Mouse (Mus musculus) limb, embryonic 14.5 days (tissue): Measurements from ENCODE around the gene Krtap1-5. TPM values are rescaled to one million over a fixed set of nuclear protein-coding genes. Genes with fewer than 3 reads are reported as not detected.

Experiments
- ATAC-seq: fragments of 200-750 bp; cut with Nextera tagmentation; 2 replicates; pipeline ENCODE4 v1.8.0; 2017; ENCODE audit warnings: low read depth, moderate number of reproducible peaks, moderate TSS enrichment; ENCODE audit not compliant: low FRiP score
- DNase-seq: peaks from one replicate; pipeline ENCODE4 v3.0.0-alpha.2; 2015; ENCODE audit warnings: low spot score
- H3K27ac ChIP-seq: fragments of 300-500 bp; sonication (generic); replicated peaks from 2 replicates; pipeline ENCODE4 v1.5.1; 2014; ENCODE audit warnings: low read depth, mild to moderate bottlenecking, low read length, moderate library complexity, mixed read lengths
- H3K27me3 ChIP-seq: fragments of 300-500 bp; sonication (generic); 2 replicates; pipeline ENCODE4 v1.6.1; 2014; ENCODE audit warnings: low read length, mixed read lengths; ENCODE audit not compliant: control insufficient read depth, insufficient read depth
- H3K36me3 ChIP-seq: fragments of 300-500 bp; sonication (generic); 2 replicates; pipeline ENCODE4 v1.6.1; 2014; ENCODE audit warnings: mild to moderate bottlenecking, low read length, moderate library complexity, mixed read lengths; ENCODE audit not compliant: control insufficient read depth, insufficient read depth
- H3K4me1 ChIP-seq: fragments of 300-500 bp; sonication (generic); 2 replicates; pipeline ENCODE4 v1.6.1; 2014; ENCODE audit warnings: antibody characterized with exemption, low read length, mixed read lengths; ENCODE audit not compliant: control insufficient read depth, insufficient read depth
- H3K4me2 ChIP-seq: fragments of 300-500 bp; sonication (generic); replicated peaks from 2 replicates; pipeline ENCODE4 v1.6.1; 2014; ENCODE audit warnings: low read depth, mild to moderate bottlenecking, low read length, moderate library complexity; ENCODE audit not compliant: severe bottlenecking
- H3K4me3 ChIP-seq: fragments of 300-500 bp; sonication (generic); replicated peaks from 2 replicates; pipeline ENCODE4 v1.5.1; 2014; ENCODE audit warnings: low read length
- H3K9ac ChIP-seq: fragments of 300-500 bp; sonication (generic); 2 replicates; pipeline ENCODE4 v1.6.1; 2014; ENCODE audit warnings: mild to moderate bottlenecking, low read depth, low read length, moderate library complexity; ENCODE audit not compliant: severe bottlenecking
- H3K9me3 ChIP-seq: fragments of 300-500 bp; sonication (generic); 2 replicates; pipeline ENCODE4 v1.6.1; 2016; ENCODE audit warnings: low read length; ENCODE audit not compliant: control insufficient read depth
- POLR2A ChIP-seq: fragments of 200-500 bp; IDR thresholded peaks from 2 replicates; pipeline ENCODE4 v1.8.0; 2012; ENCODE audit warnings: inconsistent platforms, mild to moderate bottlenecking, moderate library complexity, borderline replicate concordance; ENCODE audit not compliant: insufficient read depth, insufficient read length; ENCODE audit errors: extremely low read depth
- WGBS: fragments of 180-500 bp; shearing (Covaris S2); extraction: QIAGEN DNeasy Blood & Tissue Kit; methylation state at CpG from one replicate; pipeline ENCODE4 v1.1.7; 2014; 5-methylcytosine and 5-hydroxymethylcytosine counted together
- polyA plus RNA-seq, 2 experiments: library from polyadenylated mRNA; depleted of rRNA in 1 of 2; stranded (reverse) in 1 of 2; unstranded in 1 of 2; fragments of >200 nt; fragmentation: Nextera tagmentation in 1 of 2; extraction: Ambion mirVana in 1 of 2; gene quantifications; 2 replicates each; pipeline versions ENCODE4 v1.2.1 to v1.2.3; 2012 to 2014

Gene Krtap1-5
- polyA plus RNA-seq, 2 experiments = not detected

DNA sequence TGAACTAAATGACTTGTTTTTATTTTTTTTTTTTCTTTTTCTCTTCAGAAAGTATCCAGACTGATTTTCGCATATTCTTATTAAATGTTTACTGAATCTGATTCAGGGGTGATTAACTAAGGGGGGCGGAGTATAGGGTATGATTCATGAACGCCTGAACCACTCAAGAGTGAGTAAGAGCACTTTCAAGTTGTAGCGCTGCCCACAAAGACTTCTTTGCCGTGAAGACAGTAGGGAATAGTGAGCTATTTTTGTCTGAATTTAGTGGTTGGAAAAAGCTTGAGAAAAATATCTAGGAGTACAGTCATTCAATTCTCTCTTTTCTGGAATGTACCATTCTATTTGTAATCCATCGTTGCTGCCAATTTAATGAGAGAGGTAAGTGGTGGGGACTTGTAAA, 748 bp upstream of the Krtap1-5 start:
- Histone ChIP-seq H3K4me1 (no peaks in the 10 kb centered on the region), H3K36me3 (no peaks in the 10 kb centered on the region), H3K27ac (no peak overlapping the region), H3K4me3 (no peak overlapping the region), H3K27me3 (no peaks in the 10 kb centered on the region), H3K4me2 (no peak overlapping the region), H3K9ac (no peak overlapping the region), H3K9me3 (no peaks in the 10 kb centered on the region)
- TF ChIP-seq POLR2A = no peak
- DNase-seq = no peak
- no peak for ATAC-seq
- WGBS = 83% methylated on average over 6 of the region's 6 CpGs

DNA sequence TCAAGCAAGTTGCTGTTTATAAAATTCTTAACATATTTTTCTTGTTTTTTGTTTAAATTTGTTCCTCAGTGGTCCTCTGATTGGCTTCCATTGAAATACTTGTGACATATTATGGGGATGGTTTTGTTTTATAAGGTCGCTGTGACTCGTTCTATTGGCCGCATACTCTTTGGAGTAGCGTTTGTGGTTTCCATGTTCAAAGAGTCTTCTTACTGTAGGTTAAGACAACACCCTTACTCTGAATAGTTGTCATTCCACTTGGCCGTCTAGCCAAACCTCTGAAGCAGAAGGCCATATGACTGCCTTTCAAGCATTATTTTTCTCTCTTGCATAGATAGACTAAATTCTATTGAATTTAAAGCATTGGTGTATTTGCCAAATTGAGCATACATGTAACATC, 235 bp upstream of the Krtap1-5 start:
- WGBS = 89% methylated on average over 5 of the region's 5 CpGs
- no peak for TF ChIP-seq POLR2A
- ATAC-seq = no peak

DNA sequence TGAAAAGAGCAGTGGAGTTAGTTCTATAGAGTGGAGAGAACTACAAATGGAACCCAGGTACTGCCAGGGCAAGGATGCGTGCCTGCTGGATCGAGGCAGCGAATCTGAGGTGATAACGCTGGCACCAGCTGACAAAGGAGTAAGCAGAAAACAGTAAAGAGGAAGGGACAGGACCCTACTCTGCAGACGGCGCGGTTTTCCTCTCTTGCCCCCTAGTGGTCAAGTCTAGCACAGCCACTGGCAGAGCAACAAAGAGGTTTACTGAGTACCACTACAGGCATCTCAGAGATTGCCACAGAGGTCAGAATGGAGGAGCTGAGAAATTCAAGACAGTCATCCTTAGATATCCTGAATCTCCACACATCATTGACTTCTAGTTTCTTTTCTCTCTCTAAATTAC, 6.7 kb downstream of the Krtap1-5 start:
- Histone ChIP-seq H3K27ac (no peak overlapping the region), H3K4me3 (no peak overlapping the region), H3K4me1 (no peaks in the 10 kb centered on the region), H3K9ac (no peak overlapping the region), H3K27me3 (no peaks in the 10 kb centered on the region), H3K4me2 (0 out of 2 replicates have a peak overlapping the region, but pooled peaks have one; percentile 4), H3K36me3 (no peaks in the 10 kb centered on the region), H3K9me3 (no peaks in the 10 kb centered on the region)
- TF ChIP-seq POLR2A = no peak
- peak; percentile 72 for DNase-seq
- WGBS = 1% methylated on average over 7 of the region's 7 CpGs
- ATAC-seq = no peak

More for the DNA sequence above, 235 bp upstream of the Krtap1-5 start:
- H3K27ac ChIP-seq = no peak overlapping the region
- no peaks in the 10 kb centered on the region for H3K9me3 ChIP-seq
- no peaks in the 10 kb centered on the region for H3K27me3 ChIP-seq
- H3K4me3 ChIP-seq = no peak overlapping the region
- H3K4me2 ChIP-seq = no peak overlapping the region
- no peak overlapping the region for H3K9ac ChIP-seq
- H3K4me1 ChIP-seq = no peaks in the 10 kb centered on the region
- no peak for DNase-seq
- H3K36me3 ChIP-seq = no peaks in the 10 kb centered on the region

DNA sequence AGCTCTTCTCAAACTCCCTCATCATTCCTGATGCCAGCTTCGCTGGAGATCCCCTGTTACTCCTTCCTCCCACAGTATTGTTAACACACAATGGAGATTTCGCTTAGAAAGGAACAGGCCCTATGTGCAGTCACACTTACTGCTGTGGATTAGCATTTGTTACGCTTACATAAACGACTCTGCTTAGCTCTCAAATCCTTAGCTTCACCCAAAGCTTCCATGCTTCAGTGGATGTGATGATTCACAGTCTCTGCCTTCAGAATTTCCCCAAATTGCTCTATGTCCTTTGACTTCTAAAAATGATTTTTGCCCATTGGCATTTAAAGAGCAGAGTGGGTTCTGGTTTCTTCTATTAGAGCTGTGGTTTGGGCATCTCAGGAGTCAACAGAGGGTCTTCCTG, 7.7 kb downstream of the Krtap1-5 start:
- no peak overlapping the region for H3K9ac ChIP-seq
- H3K36me3 ChIP-seq = no peaks in the 10 kb centered on the region
- H3K9me3 ChIP-seq = no peaks in the 10 kb centered on the region
- TF ChIP-seq POLR2A = no peak
- 71% methylated on average over 4 of the region's 4 CpGs for WGBS
- no peak overlapping the region for H3K27ac ChIP-seq
- no peaks in the 10 kb centered on the region for H3K4me1 ChIP-seq
- no peak overlapping the region for H3K4me3 ChIP-seq
- ATAC-seq (no peak), DNase-seq (no peak)
- no peak overlapping the region for H3K4me2 ChIP-seq
- H3K27me3 ChIP-seq = no peaks in the 10 kb centered on the region

DNA sequence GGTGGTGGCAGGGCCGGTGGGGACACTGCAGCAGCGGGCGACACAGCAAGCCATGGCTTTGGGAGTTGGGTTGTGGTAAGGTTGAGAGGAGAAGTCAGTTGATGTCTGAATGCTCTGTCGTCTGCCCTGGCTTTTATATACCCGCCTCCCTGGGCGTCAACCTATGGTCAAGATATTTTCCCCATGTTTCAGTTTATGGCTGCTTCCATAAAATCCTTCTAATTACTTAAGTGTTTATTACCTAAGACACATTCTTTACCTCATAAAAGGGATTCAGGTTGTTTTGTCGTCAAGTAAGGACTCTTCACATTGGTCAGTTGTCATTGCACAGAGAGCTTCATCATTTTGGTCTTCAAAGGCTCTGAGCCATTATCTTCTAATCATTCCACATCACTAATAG, 14.3 kb downstream of the Krtap1-5 start, which contains the start of gene Krtap3-1:
TSS of gene Krtap3-1 (minus strand) at position 101 of the 400 bp plus-strand sequence.
- Histone ChIP-seq H3K9ac (no peak within 1 kb of the TSS), H3K4me1 (no peaks in the 10 kb centered on the region), H3K27me3 (no peaks in the 10 kb centered on the region), H3K36me3 (no peaks in the 10 kb centered on the region), H3K4me2 (no peak within 1 kb of the TSS), H3K9me3 (no peaks in the 10 kb centered on the region), H3K27ac (no peak within 1 kb of the TSS), H3K4me3 (no peak within 1 kb of the TSS)
- 62% methylated on average over 7 of the region's 7 CpGs for WGBS
- TF ChIP-seq POLR2A = no peak
- no peak for DNase-seq
- no peak for ATAC-seq

DNA sequence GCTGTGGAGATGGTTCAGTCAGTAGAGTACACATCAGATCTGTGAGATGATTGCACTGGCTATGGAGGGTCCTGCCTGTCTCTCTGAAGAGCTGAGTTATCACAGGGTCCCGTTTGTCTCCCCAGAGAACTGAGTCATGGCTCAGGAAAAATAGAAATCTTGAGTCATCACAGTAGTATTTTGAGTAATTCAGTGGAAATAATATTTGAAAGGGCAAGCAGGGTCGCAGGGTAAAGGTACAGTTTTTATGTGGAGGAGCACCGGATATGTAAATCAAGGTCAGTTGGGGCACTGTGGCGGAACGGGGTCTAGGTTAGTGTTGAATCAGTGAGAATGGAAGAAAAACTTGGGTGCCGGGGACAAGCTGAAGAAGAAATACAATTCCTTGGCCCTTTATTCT, 18.2 kb downstream of the Krtap1-5 start:
- 87% methylated on average over 6 of the region's 6 CpGs for WGBS

More for the DNA sequence above, 18.2 kb downstream of the Krtap1-5 start:
- no peak for DNase-seq
- no peak for ATAC-seq
- no peak overlapping the region for H3K27ac ChIP-seq
- H3K4me3 ChIP-seq = no peak overlapping the region
- H3K4me2 ChIP-seq = no peak overlapping the region
- no peaks in the 10 kb centered on the region for H3K4me1 ChIP-seq
- no peaks in the 10 kb centered on the region for H3K9me3 ChIP-seq
- no peaks in the 10 kb centered on the region for H3K36me3 ChIP-seq
- no peak overlapping the region for H3K9ac ChIP-seq
- no peaks in the 10 kb centered on the region for H3K27me3 ChIP-seq
- no peak for TF ChIP-seq POLR2A
